Mouse (Mus musculus) intestine, postnatal 0 days (tissue): ENCODE data around the gene Gm21488. TPM values are rescaled to one million over a fixed set of nuclear protein-coding genes. Genes with fewer than 3 reads are reported as not detected.
"Not testable (repeated sequence)": the region's sequence is repeated elsewhere in the genome, so short reads cannot be mapped to it uniquely, and the experiment has no call there.

Source experiments
- ATAC-seq: fragments of 200-750 bp; cut with Nextera tagmentation; 2 replicates; pipeline ENCODE4 v1.8.0; 2017; ENCODE audit warnings: mild to moderate bottlenecking, moderate TSS enrichment, moderate library complexity
- H3K27ac ChIP-seq: fragments of 300-500 bp; sonication (generic); 2 replicates; pipeline ENCODE4 v1.5.1; 2014; ENCODE audit warnings: mild to moderate bottlenecking, low read depth, low read length, moderate library complexity
- H3K27me3 ChIP-seq: fragments of 300-500 bp; sonication (generic); replicated peaks from 2 replicates; pipeline ENCODE4 v1.6.1; 2014; ENCODE audit warnings: low read length, mixed read lengths; ENCODE audit not compliant: control insufficient read depth, insufficient read depth
- H3K36me3 ChIP-seq: fragments of 300-500 bp; sonication (generic); 2 replicates; pipeline ENCODE4 v1.6.1; 2014; ENCODE audit warnings: mild to moderate bottlenecking, moderate library complexity; ENCODE audit not compliant: control insufficient read depth, insufficient read depth
- H3K4me1 ChIP-seq: fragments of 300-500 bp; sonication (generic); replicated peaks from 2 replicates; pipeline ENCODE4 v1.6.1; 2014; ENCODE audit warnings: antibody characterized with exemption, low read length, mixed read lengths; ENCODE audit not compliant: control insufficient read depth, insufficient read depth
- H3K4me2 ChIP-seq: fragments of 300-500 bp; sonication (generic); replicated peaks from 2 replicates; pipeline ENCODE4 v1.6.1; 2014; ENCODE audit warnings: low read depth, mild to moderate bottlenecking, moderate library complexity
- H3K4me3 ChIP-seq: fragments of 300-500 bp; sonication (generic); 2 replicates; pipeline ENCODE4 v1.5.1; 2014; ENCODE audit warnings: low read depth, low read length
- H3K9ac ChIP-seq: fragments of 300-500 bp; sonication (generic); 2 replicates; pipeline ENCODE4 v1.6.1; 2014; ENCODE audit warnings: mild to moderate bottlenecking, low read depth, low read length
- H3K9me3 ChIP-seq: fragments of 300-500 bp; sonication (generic); 2 replicates; pipeline ENCODE4 v1.6.1; 2016; ENCODE audit warnings: mixed run types; ENCODE audit not compliant: control insufficient read depth
- WGBS: fragments of 180-500 bp; shearing (Covaris S2); extraction: QIAGEN DNeasy Blood & Tissue Kit; methylation state at CpG from one replicate; pipeline ENCODE4 v1.1.7; 2014; 5-methylcytosine and 5-hydroxymethylcytosine counted together
- polyA plus RNA-seq: library from polyadenylated mRNA; unstranded; fragments of >200 nt; fragmentation: Nextera tagmentation; extraction: Ambion mirVana; gene quantifications from 2 replicates; pipeline ENCODE4 v1.2.1, GENCODE M21; 2015

The Gm21488 gene
- polyA plus RNA-seq: not detected in 2 replicates

- H3K4me1 ChIP-seq, H3K27me3 ChIP-seq, H3K4me2 ChIP-seq, H3K9ac ChIP-seq, ATAC-seq, H3K4me3 ChIP-seq, H3K36me3 ChIP-seq, H3K27ac ChIP-seq, H3K9me3 ChIP-seq: not testable (repeated sequence)
- WGBS: no CpG with 5 or more reads among the region's 5 CpGs
Measured at GRCm38 (mm10) chrY:27521820-27522219, at the start of gene Gm21488. Gene Gm21488, minus strand, starts transcription at chrY:27521920.
